Mouse (Mus musculus): ENCODE results near the gene Col6a4. TPM values are rescaled to one million over a fixed set of nuclear protein-coding genes. Genes with fewer than 3 reads are reported as not detected.

Gene Col6a4
- polyA plus RNA-seq (2015; fragmentation: Nextera tagmentation; extraction: Ambion mirVana) = 1.6 and 1.7 TPM in 2 replicates

- Histone ChIP-seq H3K4me2 (no peak within 1 kb of the TSS), H3K9ac (no peak within 1 kb of the TSS), H3K36me3 (no peaks in the 10 kb centered on the region), H3K27ac (no peak within 1 kb of the TSS), H3K4me1 (no peaks in the 10 kb centered on the region), H3K27me3 (no peaks in the 10 kb centered on the region; the same call in 1 of the 2 replicates), H3K4me3 (no peak within 1 kb of the TSS), H3K9me3 (no peaks in the 10 kb centered on the region)
- WGBS = 51% methylated on average over 7 of the region's 7 CpGs
- no peak for ATAC-seq (ENCODE audit: borderline replicate concordance, extremely low read depth, low FRiP score, low TSS enrichment)
Measured at GRCm38 (mm10) chr9:106096683-106097082, at the start of gene Col6a4. TSS of gene Col6a4 (minus strand) at chr9:106096783.

GRCm38 (mm10) chr9:106145582-106145981, 49.0 kb upstream of the Col6a4 start:
- Histone ChIP-seq H3K27ac (no peak overlapping the region), H3K36me3 (no peaks in the 10 kb centered on the region), H3K4me2 (no peak overlapping the region), H3K4me1 (peaks cover 12% of the 10 kb centered on the region), H3K27me3 (peaks cover 42% of the 10 kb centered on the region), H3K9me3 (no peaks in the 10 kb centered on the region), H3K4me3 (no peak overlapping the region), H3K9ac (no peak overlapping the region)
- WGBS = 72% methylated on average over 2 of the region's 2 CpGs
- ATAC-seq (ENCODE audit: borderline replicate concordance, extremely low read depth, low FRiP score, low TSS enrichment) = no peak

GRCm38 (mm10) chr9:106144176-106144575, 47.6 kb upstream of the Col6a4 start:
- no peak overlapping the region for H3K9ac ChIP-seq
- no peak overlapping the region for H3K4me2 ChIP-seq
- H3K36me3 ChIP-seq = no peaks in the 10 kb centered on the region
- 81% methylated on average over 7 of the region's 7 CpGs for WGBS
- no peak overlapping the region for H3K27ac ChIP-seq
- no peak for ATAC-seq (ENCODE audit: borderline replicate concordance, extremely low read depth, low FRiP score, low TSS enrichment)
- H3K27me3 ChIP-seq = peaks cover 28% of the 10 kb centered on the region
- H3K9me3 ChIP-seq = no peaks in the 10 kb centered on the region
- no peak overlapping the region for H3K4me3 ChIP-seq
- peaks cover 17% of the 10 kb centered on the region for H3K4me1 ChIP-seq

- 79% methylated on average over 12 of the region's 12 CpGs for WGBS
Measured at GRCm38 (mm10) chr9:106141955-106142354, 45.4 kb upstream of the Col6a4 start.

GRCm38 (mm10) chr9:106139763-106140162, 43.2 kb upstream of the Col6a4 start:
- no peak overlapping the region for H3K4me3 ChIP-seq
- H3K27me3 ChIP-seq = no peaks in the 10 kb centered on the region
- peaks cover 6% of the 10 kb centered on the region; the same call in 1 of the 2 replicates for H3K4me1 ChIP-seq
- H3K9me3 ChIP-seq = no peaks in the 10 kb centered on the region
- peak; percentile 50; the same call in 1 of the 2 replicates for ATAC-seq (ENCODE audit: borderline replicate concordance, extremely low read depth, low FRiP score, low TSS enrichment)
- no peak overlapping the region for H3K4me2 ChIP-seq
- no peak overlapping the region for H3K9ac ChIP-seq
- no peaks in the 10 kb centered on the region for H3K36me3 ChIP-seq
- 39% methylated on average over 10 of the region's 10 CpGs for WGBS
- H3K27ac ChIP-seq = no peak overlapping the region

More at GRCm38 (mm10) chr9:106141955-106142354, 45.4 kb upstream of the Col6a4 start:
- Histone ChIP-seq H3K27me3 (peaks cover 6% of the 10 kb centered on the region; the same call in 1 of the 2 replicates), H3K9ac (no peak overlapping the region), H3K9me3 (no peaks in the 10 kb centered on the region), H3K27ac (no peak overlapping the region), H3K4me1 (peaks cover 6% of the 10 kb centered on the region; the same call in 1 of the 2 replicates), H3K36me3 (no peaks in the 10 kb centered on the region), H3K4me3 (no peak overlapping the region), H3K4me2 (no peak overlapping the region)
- ATAC-seq (ENCODE audit: borderline replicate concordance, extremely low read depth, low FRiP score, low TSS enrichment) = no peak

- peaks cover 6% of the 10 kb centered on the region; the same call in 1 of the 2 replicates for H3K4me1 ChIP-seq
- H3K36me3 ChIP-seq = no peaks in the 10 kb centered on the region
- no peak overlapping the region for H3K9ac ChIP-seq
- H3K27ac ChIP-seq = no peak overlapping the region
- H3K9me3 ChIP-seq = no peaks in the 10 kb centered on the region
- no peak overlapping the region for H3K4me2 ChIP-seq
- ATAC-seq (ENCODE audit: borderline replicate concordance, extremely low read depth, low FRiP score, low TSS enrichment) = no peak
- H3K27me3 ChIP-seq = no peaks in the 10 kb centered on the region
- no peak overlapping the region for H3K4me3 ChIP-seq
- WGBS = 64% methylated on average over 10 of the region's 10 CpGs
Measured at GRCm38 (mm10) chr9:106137671-106138216, 41.2 kb upstream of the Col6a4 start.

GRCm38 (mm10) chr9:106130250-106130649, 33.7 kb upstream of the Col6a4 start:
- no peak overlapping the region for H3K4me2 ChIP-seq
- H3K36me3 ChIP-seq = no peaks in the 10 kb centered on the region
- H3K4me3 ChIP-seq = no peak overlapping the region
- no peaks in the 10 kb centered on the region for H3K27me3 ChIP-seq
- no peak overlapping the region for H3K9ac ChIP-seq
- no peak for ATAC-seq (ENCODE audit: borderline replicate concordance, extremely low read depth, low FRiP score, low TSS enrichment)
- no peak overlapping the region for H3K27ac ChIP-seq
- H3K4me1 ChIP-seq = no peaks in the 10 kb centered on the region
- H3K9me3 ChIP-seq = no peaks in the 10 kb centered on the region
- WGBS = 76% methylated on average over 7 of the region's 7 CpGs

- no peak overlapping the region for H3K4me3 ChIP-seq
- H3K4me2 ChIP-seq = no peak overlapping the region
- WGBS = 69% methylated on average over 2 of the region's 2 CpGs
- H3K9ac ChIP-seq = no peak overlapping the region
- H3K4me1 ChIP-seq = no peaks in the 10 kb centered on the region
- H3K9me3 ChIP-seq = no peaks in the 10 kb centered on the region
- H3K27ac ChIP-seq = no peak overlapping the region
- H3K36me3 ChIP-seq = no peaks in the 10 kb centered on the region
- H3K27me3 ChIP-seq = no peaks in the 10 kb centered on the region
- ATAC-seq (ENCODE audit: borderline replicate concordance, extremely low read depth, low FRiP score, low TSS enrichment) = no peak; the same call in 1 of the 2 replicates
Measured at GRCm38 (mm10) chr9:106129072-106129471, 32.5 kb upstream of the Col6a4 start.

- Histone ChIP-seq H3K4me1 (no peaks in the 10 kb centered on the region), H3K4me3 (no peak overlapping the region), H3K27ac (no peak overlapping the region), H3K9me3 (no peaks in the 10 kb centered on the region), H3K4me2 (no peak overlapping the region), H3K9ac (no peak overlapping the region), H3K36me3 (no peaks in the 10 kb centered on the region), H3K27me3 (no peaks in the 10 kb centered on the region)
- 28% methylated on average over 2 of the region's 2 CpGs for WGBS
- no peak for ATAC-seq (ENCODE audit: borderline replicate concordance, extremely low read depth, low FRiP score, low TSS enrichment)
Measured at GRCm38 (mm10) chr9:106126786-106127251, 30.2 kb upstream of the Col6a4 start.

- Histone ChIP-seq H3K4me3 (no peak overlapping the region), H3K4me1 (no peaks in the 10 kb centered on the region), H3K27ac (no peak overlapping the region), H3K9me3 (no peaks in the 10 kb centered on the region), H3K4me2 (no peak overlapping the region), H3K36me3 (no peaks in the 10 kb centered on the region), H3K9ac (no peak overlapping the region), H3K27me3 (no peaks in the 10 kb centered on the region)
- no peak for ATAC-seq (ENCODE audit: borderline replicate concordance, extremely low read depth, low FRiP score, low TSS enrichment)
- WGBS = 52% methylated on average over 4 of the region's 4 CpGs
Measured at GRCm38 (mm10) chr9:106123599-106123998, 27.0 kb upstream of the Col6a4 start.

GRCm38 (mm10) chr9:106119075-106119474, 22.5 kb upstream of the Col6a4 start:
- no peaks in the 10 kb centered on the region for H3K9me3 ChIP-seq

GRCm38 (mm10) chr9:106115801-106116424, 19.3 kb upstream of the Col6a4 start:
- 32% methylated on average over 13 of the region's 13 CpGs for WGBS
- H3K9me3 ChIP-seq = 0 out of 2 replicates have a peak, but pooled peaks cover 2% of the 10 kb centered on the region

More at GRCm38 (mm10) chr9:106119075-106119474, 22.5 kb upstream of the Col6a4 start:
- H3K27me3 ChIP-seq = no peaks in the 10 kb centered on the region
- no peaks in the 10 kb centered on the region for H3K36me3 ChIP-seq
- H3K9ac ChIP-seq = no peak overlapping the region
- no peak overlapping the region for H3K27ac ChIP-seq
- H3K4me1 ChIP-seq = no peaks in the 10 kb centered on the region
- H3K4me2 ChIP-seq = no peak overlapping the region
- no peak overlapping the region for H3K4me3 ChIP-seq
- ATAC-seq (ENCODE audit: borderline replicate concordance, extremely low read depth, low FRiP score, low TSS enrichment) = no peak
- 69% methylated on average over 9 of the region's 9 CpGs for WGBS

More at GRCm38 (mm10) chr9:106115801-106116424, 19.3 kb upstream of the Col6a4 start:
- Histone ChIP-seq H3K4me2 (no peak overlapping the region), H3K9ac (no peak overlapping the region), H3K36me3 (no peaks in the 10 kb centered on the region), H3K27ac (no peak overlapping the region), H3K27me3 (no peaks in the 10 kb centered on the region), H3K4me1 (no peaks in the 10 kb centered on the region), H3K4me3 (no peak overlapping the region)
- no peak for ATAC-seq (ENCODE audit: borderline replicate concordance, extremely low read depth, low FRiP score, low TSS enrichment)
